Mouse (Mus musculus): ENCODE data around the gene Jag2. TPM values are rescaled to one million over a fixed set of nuclear protein-coding genes. Genes with fewer than 3 reads are reported as not detected.

The Jag2 gene
- total and polyA plus RNA-seq, 2 experiments from 2014 or later, result 3.3 to 58.5 TPM

DNA sequence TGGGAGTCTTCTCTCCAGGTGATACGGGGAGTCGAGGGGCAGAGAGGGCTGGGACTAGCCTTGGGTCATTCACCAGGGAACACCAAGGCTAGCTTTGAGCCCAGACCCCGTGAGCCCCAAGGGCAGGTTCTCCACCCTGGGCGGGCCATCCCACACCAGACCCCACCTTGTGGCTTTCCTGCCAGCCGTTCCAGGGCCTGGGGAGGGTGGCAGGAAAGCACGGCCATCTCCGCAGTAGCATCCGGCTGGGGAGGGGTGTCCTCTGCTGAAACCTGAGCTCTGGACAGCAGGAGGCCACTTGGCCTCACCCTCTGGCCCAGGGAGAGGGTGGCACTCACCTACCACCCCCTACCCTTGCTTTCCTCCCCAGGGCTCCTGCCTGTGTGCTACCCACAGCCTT, 11.7 kb downstream of the Jag2 start:
- WGBS, result 72% methylated on average over 8 of the region's 8 CpGs
- H3K36me3 ChIP-seq (replicated peaks; ENCODE audit: control insufficient read depth, insufficient read depth, low read length), result peaks cover 11% of the 10 kb centered on the region
- TF ChIP-seq EP300 (IDR thresholded peaks at IDR 0.05; ENCODE audit: low read depth) (no peak), CTCF (IDR thresholded peaks at IDR 0.05; ENCODE audit: low read depth) (no peak)
- no peaks in the 10 kb centered on the region for H3K9me3 ChIP-seq (replicated peaks; ENCODE audit: control insufficient read depth, low read length)
- no peak overlapping the region for H3K9ac ChIP-seq (replicated peaks; ENCODE audit: low read depth, low read length)
- H3K27ac ChIP-seq (ENCODE audit: low read depth), result peak overlapping the region; percentile 71; the same call in 1 of the 2 replicates
- DNase-seq (ENCODE audit: low spot score) (no peak), ATAC-seq (ENCODE audit: insufficient read depth, low read depth) (no peak)
- peaks cover 20% of the 10 kb centered on the region for H3K4me1 ChIP-seq (ENCODE audit: control insufficient read depth, insufficient read depth)
- no peak overlapping the region for H3K4me3 ChIP-seq (ENCODE audit: low read depth, low read length)
- H3K27me3 ChIP-seq (ENCODE audit: control insufficient read depth, insufficient read depth, low read length), result peaks cover 38% of the 10 kb centered on the region
- H3K4me2 ChIP-seq (ENCODE audit: low read depth, low read length), result no peak overlapping the region

DNA sequence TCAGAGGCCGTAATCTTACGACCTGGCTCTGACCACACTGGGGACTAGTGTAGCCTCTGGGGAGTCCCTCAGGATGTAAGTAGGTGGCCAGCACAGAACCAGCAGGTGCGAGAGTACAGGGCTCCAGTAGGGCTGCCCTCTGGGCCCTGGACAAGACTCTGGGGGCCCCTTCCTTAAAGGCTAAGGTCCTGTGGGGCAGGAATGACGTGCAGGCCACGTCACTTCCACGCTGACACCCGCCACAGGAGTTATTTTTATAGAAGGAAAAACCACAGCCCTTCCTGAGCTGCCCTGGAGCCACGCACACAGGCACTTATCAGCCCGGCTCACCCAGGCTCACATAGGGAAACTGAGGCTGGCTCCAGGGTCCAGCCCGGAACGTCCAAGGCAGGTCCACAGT, 12.1 kb downstream of the Jag2 start:
- no peak overlapping the region for H3K4me3 ChIP-seq (ENCODE audit: low read depth, low read length)
- H3K27ac ChIP-seq (ENCODE audit: low read depth), result peak overlapping the region; percentile 71
- peaks cover 20% of the 10 kb centered on the region for H3K4me1 ChIP-seq (ENCODE audit: control insufficient read depth, insufficient read depth)
- H3K27me3 ChIP-seq (ENCODE audit: control insufficient read depth, insufficient read depth, low read length), result peaks cover 36% of the 10 kb centered on the region
- 62% methylated on average over 11 of the region's 11 CpGs for WGBS
- no peak for DNase-seq (ENCODE audit: low spot score)
- no peak for ATAC-seq (ENCODE audit: insufficient read depth, low read depth)
- H3K9ac ChIP-seq (replicated peaks; ENCODE audit: low read depth, low read length), result no peak overlapping the region
- H3K9me3 ChIP-seq (replicated peaks; ENCODE audit: control insufficient read depth, low read length), result no peaks in the 10 kb centered on the region
- no peak overlapping the region for H3K4me2 ChIP-seq (ENCODE audit: low read depth, low read length)
- TF ChIP-seq CTCF (IDR thresholded peaks at IDR 0.05; ENCODE audit: low read depth) (no peak), EP300 (IDR thresholded peaks at IDR 0.05; ENCODE audit: low read depth) (no peak)
- peaks cover 11% of the 10 kb centered on the region for H3K36me3 ChIP-seq (replicated peaks; ENCODE audit: control insufficient read depth, insufficient read depth, low read length)

DNA sequence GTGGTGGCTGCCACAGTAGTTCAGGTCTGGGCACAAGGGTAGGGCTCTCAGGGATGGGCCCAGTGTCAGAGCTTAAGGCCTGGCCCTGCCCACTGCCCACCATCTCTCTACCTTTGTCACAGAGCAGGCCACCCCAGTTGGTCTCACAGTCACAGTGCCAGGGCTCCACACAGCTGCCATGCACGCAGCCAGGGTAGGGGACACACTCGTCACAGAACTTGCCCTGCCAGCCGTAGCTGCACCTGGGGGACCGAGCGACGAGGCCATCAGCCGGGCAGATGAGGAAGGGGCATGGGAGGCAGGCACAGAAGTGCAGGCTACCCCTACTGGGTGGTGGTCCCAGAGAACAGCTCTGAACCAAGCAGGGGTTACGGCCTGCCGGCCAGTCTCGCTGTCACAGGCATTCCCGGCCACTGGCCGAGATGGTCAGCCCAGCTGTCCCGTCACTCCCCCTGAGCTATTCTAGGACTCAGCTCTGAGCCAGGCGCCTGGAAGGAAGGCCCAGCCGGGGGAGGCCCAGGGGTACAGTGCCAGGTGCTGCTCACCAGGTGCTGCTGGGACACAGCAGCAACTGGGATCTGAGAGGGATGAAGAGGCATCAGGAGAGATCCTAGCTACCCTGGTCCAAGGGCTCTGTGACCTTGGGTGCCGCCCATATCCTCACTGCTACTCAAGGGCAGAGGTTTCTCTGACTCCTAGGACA, 12.7 kb downstream of the Jag2 start:
- WGBS, result 54% methylated on average over 16 of the region's 16 CpGs
- ATAC-seq (ENCODE audit: insufficient read depth, low read depth) (peak; percentile 49), DNase-seq (ENCODE audit: low spot score) (no peak)
- TF ChIP-seq CTCF (IDR thresholded peaks at IDR 0.05; ENCODE audit: low read depth), result no peak
- TF ChIP-seq EP300 (IDR thresholded peaks at IDR 0.05; ENCODE audit: low read depth), result no peak
- H3K9me3 ChIP-seq (replicated peaks; ENCODE audit: control insufficient read depth, low read length), result no peaks in the 10 kb centered on the region
- H3K4me2 ChIP-seq (ENCODE audit: low read depth, low read length), result no peak overlapping the region
- no peak overlapping the region for H3K4me3 ChIP-seq (ENCODE audit: low read depth, low read length)
- H3K36me3 ChIP-seq (replicated peaks; ENCODE audit: control insufficient read depth, insufficient read depth, low read length), result peaks cover 11% of the 10 kb centered on the region
- H3K9ac ChIP-seq (replicated peaks; ENCODE audit: low read depth, low read length), result 0 out of 2 replicates have a peak overlapping the region, but pooled peaks have one; percentile 7
- peaks cover 36% of the 10 kb centered on the region for H3K27me3 ChIP-seq (ENCODE audit: control insufficient read depth, insufficient read depth, low read length)
- H3K4me1 ChIP-seq (ENCODE audit: control insufficient read depth, insufficient read depth), result peaks cover 16% of the 10 kb centered on the region; the same call in 1 of the 2 replicates
- H3K27ac ChIP-seq (ENCODE audit: low read depth), result peak overlapping the region; percentile 71

DNA sequence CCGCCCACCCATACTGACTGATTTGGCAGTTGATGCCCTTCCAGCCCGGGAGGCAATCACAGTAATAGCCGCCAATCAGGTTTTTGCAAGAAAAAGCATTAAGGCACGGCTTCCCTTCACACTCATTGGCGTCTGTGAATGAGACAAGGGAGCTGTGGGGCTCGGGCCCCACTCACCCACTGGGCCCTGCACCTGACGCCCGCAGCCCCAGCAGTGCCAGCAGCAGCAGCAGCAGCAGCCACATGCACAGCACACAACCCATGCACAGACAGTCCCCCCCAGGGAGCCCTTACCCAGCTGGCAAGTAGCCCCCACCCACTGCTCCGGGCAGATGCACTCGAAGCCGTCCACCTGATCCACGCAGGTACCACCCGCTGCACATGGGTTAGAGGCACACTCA, 14.0 kb downstream of the Jag2 start:
- Histone ChIP-seq H3K4me1 (ENCODE audit: control insufficient read depth, insufficient read depth) (peaks cover 13% of the 10 kb centered on the region; the same call in 1 of the 2 replicates), H3K27me3 (ENCODE audit: control insufficient read depth, insufficient read depth, low read length) (peaks cover 31% of the 10 kb centered on the region), H3K4me3 (ENCODE audit: low read depth, low read length) (no peak overlapping the region), H3K4me2 (ENCODE audit: low read depth, low read length) (no peak overlapping the region), H3K9ac (replicated peaks; ENCODE audit: low read depth, low read length) (no peak overlapping the region), H3K27ac (ENCODE audit: low read depth) (no peak overlapping the region), H3K9me3 (replicated peaks; ENCODE audit: control insufficient read depth, low read length) (no peaks in the 10 kb centered on the region), H3K36me3 (replicated peaks; ENCODE audit: control insufficient read depth, insufficient read depth, low read length) (peaks cover 14% of the 10 kb centered on the region)
- ATAC-seq (ENCODE audit: insufficient read depth, low read depth) (no peak), DNase-seq (ENCODE audit: low spot score) (no peak)
- WGBS, result 92% methylated on average over 13 of the region's 13 CpGs
- no peak for TF ChIP-seq EP300 (IDR thresholded peaks at IDR 0.05; ENCODE audit: low read depth)

DNA sequence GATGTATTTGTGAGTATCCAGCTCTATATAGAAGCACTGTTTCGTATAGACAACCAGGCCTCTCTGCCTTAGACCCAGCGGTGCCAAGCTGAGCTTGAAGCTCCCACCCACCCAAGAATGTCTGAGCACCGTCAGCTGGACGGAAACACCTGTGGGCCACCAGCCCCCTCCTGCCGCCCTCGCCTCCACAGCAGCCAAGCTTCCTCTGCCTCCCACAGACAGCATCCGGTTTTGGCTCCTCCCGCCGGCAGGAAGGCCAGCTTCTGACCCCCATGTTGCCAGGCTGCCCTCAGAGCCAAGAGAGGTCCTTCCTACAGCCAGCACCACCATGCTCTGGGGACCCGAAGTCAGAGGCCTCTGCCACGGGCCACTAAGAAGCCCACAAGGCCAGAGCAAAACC, 15.0 kb downstream of the Jag2 start:
- H3K4me2 ChIP-seq (ENCODE audit: low read depth, low read length), result no peak overlapping the region
- peaks cover 21% of the 10 kb centered on the region for H3K27me3 ChIP-seq (ENCODE audit: control insufficient read depth, insufficient read depth, low read length)
- H3K9ac ChIP-seq (replicated peaks; ENCODE audit: low read depth, low read length), result no peak overlapping the region
- TF ChIP-seq CTCF (IDR thresholded peaks at IDR 0.05; ENCODE audit: low read depth) (no peak), EP300 (IDR thresholded peaks at IDR 0.05; ENCODE audit: low read depth) (peak; percentile 72; the same call in 1 of the 2 replicates)
- no peaks in the 10 kb centered on the region for H3K9me3 ChIP-seq (replicated peaks; ENCODE audit: control insufficient read depth, low read length)
- H3K36me3 ChIP-seq (replicated peaks; ENCODE audit: control insufficient read depth, insufficient read depth, low read length), result peaks cover 14% of the 10 kb centered on the region
- peaks cover 13% of the 10 kb centered on the region; the same call in 1 of the 2 replicates for H3K4me1 ChIP-seq (ENCODE audit: control insufficient read depth, insufficient read depth)
- no peak overlapping the region for H3K4me3 ChIP-seq (ENCODE audit: low read depth, low read length)
- DNase-seq (ENCODE audit: low spot score), result no peak
- H3K27ac ChIP-seq (ENCODE audit: low read depth), result 0 out of 2 replicates have a peak overlapping the region, but pooled peaks have one; percentile 30
- ATAC-seq (ENCODE audit: insufficient read depth, low read depth), result 0 out of 2 replicates have a peak, but pooled peaks have one; percentile 5
- 71% methylated on average over 11 of the region's 11 CpGs for WGBS
